Mouse (Mus musculus) C2C12 (cell line): ENCODE results near the gene Fam173a. TPM values are rescaled to one million over a fixed set of nuclear protein-coding genes. Genes with fewer than 3 reads are reported as not detected.
"Not testable (repeated sequence)": the region's sequence is repeated elsewhere in the genome, so short reads cannot be mapped to it uniquely, and the experiment has no call there.

Experiments used
- H3K27me3 ChIP-seq: one replicate; pipeline ENCODE4 v1.6.1; 2011; ENCODE audit not compliant: control insufficient read depth, insufficient read depth, insufficient read length
- H3K36me3 ChIP-seq: one replicate; pipeline ENCODE4 v1.6.1; 2011; ENCODE audit not compliant: control insufficient read depth, insufficient read depth
- H3K4me3 ChIP-seq: one replicate; pipeline ENCODE4 v1.5.1; 2011; ENCODE audit warnings: mild to moderate bottlenecking, control low read depth; ENCODE audit not compliant: poor library complexity, insufficient read depth, severe bottlenecking
- H3K79me2 ChIP-seq: one replicate; pipeline ENCODE4 v1.6.1; 2011; ENCODE audit not compliant: control insufficient read depth, insufficient read depth
- H3K79me3 ChIP-seq: one replicate; pipeline ENCODE4 v1.6.1; 2011; ENCODE audit warnings: low read depth, control low read depth
- H3ac ChIP-seq: one replicate; pipeline ENCODE3; 2011; ENCODE audit warnings: low read depth; ENCODE audit not compliant: control insufficient read depth, insufficient read length
- CEBPB ChIP-seq: IDR thresholded peaks from one replicate; pipeline ENCODE4 v1.6.1; 2011; ENCODE audit warnings: low read depth, mild to moderate bottlenecking, control low read depth, moderate library complexity
- CTCF ChIP-seq: IDR thresholded peaks from one replicate; pipeline ENCODE4 v1.5.1; 2011; ENCODE audit not compliant: control insufficient read depth, insufficient read depth, insufficient read length
- FOSL1 ChIP-seq: IDR thresholded peaks from one replicate; pipeline ENCODE4 v1.8.0; 2011; ENCODE audit warnings: mild to moderate bottlenecking, low read length; ENCODE audit not compliant: poor library complexity, insufficient read depth, severe bottlenecking
- MAX ChIP-seq: IDR thresholded peaks from one replicate; pipeline ENCODE4 v1.6.1; 2011; ENCODE audit warnings: mild to moderate bottlenecking, control low read depth
- MYOD1 ChIP-seq: IDR thresholded peaks from one replicate; pipeline ENCODE4 v1.6.1; 2011; ENCODE audit warnings: low read depth; ENCODE audit not compliant: control insufficient read depth, insufficient read length
- MYOG ChIP-seq: IDR thresholded peaks from one replicate; pipeline ENCODE4 v1.6.1; 2011; ENCODE audit not compliant: control insufficient read depth, insufficient read length; ENCODE audit errors: extremely low read depth
- USF1 ChIP-seq: IDR thresholded peaks from one replicate; pipeline ENCODE4 v1.6.1; 2011; ENCODE audit warnings: low read depth, mild to moderate bottlenecking, control low read depth, moderate library complexity
- polyA plus RNA-seq: library from polyadenylated mRNA; unstranded; fragments of >200 nt; fragmentation: generic; extraction: Trizol; gene quantifications from one replicate; pipeline ENCODE4 v1.2.1, GENCODE M21; 2012; ENCODE audit warnings: missing spikeins

Fam173a gene
- polyA plus RNA-seq, 1 experiment, result 46.0 TPM

DNA sequence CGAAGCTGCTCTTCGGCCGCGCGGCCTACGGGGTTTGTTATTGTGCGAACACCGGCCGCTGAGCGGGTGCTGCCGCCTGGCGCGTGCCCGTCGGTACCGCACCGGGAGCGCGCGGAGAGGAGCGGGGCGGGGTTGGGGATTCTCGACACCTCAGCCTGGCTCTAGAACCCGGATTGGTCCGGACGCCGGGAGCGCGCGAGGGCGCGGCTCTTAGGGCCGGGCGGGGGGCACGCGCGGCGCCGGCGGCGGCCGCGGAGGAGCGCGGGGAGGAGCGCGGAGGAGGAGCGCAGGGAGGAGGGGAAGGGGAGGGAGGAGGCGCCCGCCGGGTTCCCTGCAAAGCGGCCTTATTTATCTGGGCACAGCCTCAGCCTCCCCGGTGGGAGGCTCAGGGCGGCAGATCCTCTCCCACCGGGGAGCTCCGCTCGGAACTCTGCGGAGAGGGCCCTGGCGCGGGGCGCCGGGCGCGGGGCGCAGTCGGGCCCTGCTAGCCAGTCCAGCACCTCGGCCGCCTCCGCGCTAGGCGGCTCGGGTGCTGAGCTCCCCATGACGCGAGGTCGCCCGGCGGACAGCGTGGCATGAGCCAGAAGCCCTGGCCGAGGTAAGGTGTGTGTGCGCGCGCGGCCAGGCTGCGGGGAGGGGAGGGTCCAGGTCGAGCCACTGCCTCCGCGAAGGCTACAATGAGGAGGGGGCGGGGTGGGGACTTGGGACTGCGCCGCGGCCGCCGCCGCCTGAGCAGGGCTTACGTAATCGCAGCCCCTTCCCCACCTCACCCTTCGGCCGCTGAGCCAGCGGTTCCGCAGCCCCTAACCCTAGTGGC lies 16.3 kb upstream of the Fam173a start, which contains the start of gene Fbxl16:
TSS of gene Fbxl16 (plus strand) at position 297 of the 817 bp plus-strand sequence.
- H3K36me3 ChIP-seq, result no peaks in the 10 kb centered on the region
- no peaks in the 10 kb centered on the region for H3K27me3 ChIP-seq
- no peaks in the 10 kb centered on the region for H3K79me3 ChIP-seq
- no peak for TF ChIP-seq CEBPB
- TF ChIP-seq FOSL1, result no peak
- TF ChIP-seq CTCF, result no peak
- no peak for TF ChIP-seq MYOG
- no peak for TF ChIP-seq USF1
- no peak for TF ChIP-seq MAX
- no peak for TF ChIP-seq MYOD1
- H3K4me3 ChIP-seq, result peak within 1 kb of the TSS; percentile 43
- H3ac ChIP-seq, result peak within 1 kb of the TSS; percentile 76
- no peaks in the 10 kb centered on the region for H3K79me2 ChIP-seq

DNA sequence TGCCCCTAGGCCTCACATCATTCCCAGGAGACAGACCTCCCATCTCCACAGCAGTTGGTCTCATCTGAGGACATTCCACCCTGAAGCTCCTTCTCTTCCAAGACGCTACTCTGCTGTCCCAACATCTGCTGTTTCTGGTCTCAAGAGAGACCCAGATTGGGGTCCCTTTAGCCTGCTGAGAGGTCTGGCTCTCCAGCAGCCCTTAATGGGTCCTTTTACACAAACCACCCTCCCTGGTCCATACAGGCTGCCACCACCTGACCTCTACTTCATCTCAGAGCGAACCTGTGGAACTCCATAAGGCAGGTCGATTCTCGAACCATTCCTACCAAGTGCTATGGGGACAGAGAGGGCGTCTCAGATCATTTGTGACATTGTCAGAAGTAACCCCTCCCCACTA lies 15.3 kb upstream of the Fam173a start:
- no peak overlapping the region for H3ac ChIP-seq
- no peaks in the 10 kb centered on the region for H3K79me2 ChIP-seq
- TF ChIP-seq MYOG (no peak), CEBPB (no peak), MAX (no peak), FOSL1 (no peak), USF1 (no peak), CTCF (no peak), MYOD1 (no peak)
- no peaks in the 10 kb centered on the region for H3K27me3 ChIP-seq
- H3K4me3 ChIP-seq, result no peak overlapping the region
- H3K36me3 ChIP-seq, result no peaks in the 10 kb centered on the region
- H3K79me3 ChIP-seq, result no peaks in the 10 kb centered on the region

DNA sequence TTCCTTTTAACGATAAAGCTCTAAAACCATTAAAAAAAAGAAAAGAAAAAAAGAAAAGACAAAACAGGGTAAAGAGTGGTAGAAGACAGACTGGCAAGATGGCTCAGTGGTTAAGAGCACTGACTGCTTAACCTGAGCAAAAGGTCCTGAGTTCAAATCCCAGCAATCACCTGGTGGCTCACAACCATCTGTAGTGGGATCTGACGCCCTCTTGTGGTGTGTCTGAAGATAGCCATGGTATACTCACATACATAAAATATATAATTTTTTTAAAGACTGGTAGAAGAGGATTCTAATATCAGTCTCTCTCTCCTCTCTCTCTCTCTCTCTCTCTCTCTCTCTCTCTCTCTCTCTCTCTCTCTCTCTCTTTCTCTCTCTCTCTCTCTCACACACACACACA lies 14.8 kb upstream of the Fam173a start:
- H3K36me3 ChIP-seq, H3K79me3 ChIP-seq, H3ac ChIP-seq, H3K27me3 ChIP-seq, H3K79me2 ChIP-seq, H3K4me3 ChIP-seq: not testable (repeated sequence)

DNA sequence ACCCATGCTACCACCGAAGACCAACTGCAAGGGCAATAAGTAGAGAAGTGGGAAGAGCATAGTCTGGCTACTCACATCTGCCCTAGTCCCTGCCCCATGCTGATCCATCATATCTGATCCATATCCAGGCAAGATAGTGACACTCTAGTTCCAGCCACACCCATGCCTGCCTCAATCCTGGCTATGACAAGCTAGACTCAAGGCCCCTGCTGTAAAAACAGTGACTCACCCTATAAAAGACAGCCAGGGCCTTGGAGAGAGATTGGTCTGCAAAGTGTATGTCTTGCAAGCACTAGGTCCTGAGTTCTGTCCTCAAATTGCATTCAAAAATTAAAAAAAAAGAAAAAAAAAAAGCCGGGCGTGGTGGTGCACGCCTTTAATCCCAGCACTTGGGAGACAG lies 13.8 kb upstream of the Fam173a start:
- no peak overlapping the region for H3ac ChIP-seq
- H3K4me3 ChIP-seq, result no peak overlapping the region
- H3K79me3 ChIP-seq, result no peaks in the 10 kb centered on the region
- no peaks in the 10 kb centered on the region for H3K27me3 ChIP-seq
- TF ChIP-seq MYOD1, result peak; percentile 42
- TF ChIP-seq CTCF, result no peak
- no peak for TF ChIP-seq CEBPB
- TF ChIP-seq USF1, result no peak
- no peak for TF ChIP-seq MYOG
- TF ChIP-seq MAX, result no peak
- H3K36me3 ChIP-seq, result no peaks in the 10 kb centered on the region
- no peaks in the 10 kb centered on the region for H3K79me2 ChIP-seq

DNA sequence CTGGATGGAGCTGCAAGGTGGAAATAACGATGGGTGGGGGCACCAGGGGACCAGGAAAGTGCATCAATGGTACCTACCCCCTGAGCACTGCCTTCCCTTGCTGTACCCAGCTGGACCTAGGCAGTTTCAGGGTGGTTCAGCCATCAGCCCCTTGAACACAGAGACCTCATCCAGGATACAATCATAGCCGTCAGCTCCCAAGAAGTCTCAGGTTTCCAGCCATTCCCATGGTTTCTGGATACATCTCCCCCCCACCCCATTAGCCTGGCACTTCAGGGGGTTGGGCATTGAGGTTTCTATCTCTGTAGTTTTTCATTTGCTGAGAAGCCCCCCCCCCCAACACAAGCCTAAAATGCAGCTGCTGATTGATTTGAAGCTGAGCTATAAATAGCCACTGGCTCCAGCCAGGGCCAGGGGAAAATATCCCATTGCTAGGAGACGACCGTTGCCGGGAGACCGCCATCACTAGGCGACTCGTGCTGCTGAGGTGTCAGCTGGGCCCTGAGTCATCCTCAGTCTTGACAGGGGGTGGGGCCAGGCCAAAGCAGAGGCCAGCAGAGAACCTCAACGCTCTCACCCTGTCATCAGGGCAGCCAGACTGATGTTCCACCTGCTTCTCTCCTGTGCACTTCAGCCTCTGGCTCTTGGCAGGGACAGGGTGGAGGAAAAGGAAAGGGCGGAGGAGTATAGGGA lies 10.3 kb upstream of the Fam173a start:
- Histone ChIP-seq H3K79me2 (no peaks in the 10 kb centered on the region), H3ac (no peak overlapping the region), H3K4me3 (no peak overlapping the region), H3K27me3 (no peaks in the 10 kb centered on the region), H3K79me3 (no peaks in the 10 kb centered on the region), H3K36me3 (no peaks in the 10 kb centered on the region)
- TF ChIP-seq USF1 (peak; percentile 10), MYOD1 (peak; percentile 44), FOSL1 (peak; percentile 22), MYOG (no peak), CTCF (no peak), CEBPB (no peak), MAX (no peak)

DNA sequence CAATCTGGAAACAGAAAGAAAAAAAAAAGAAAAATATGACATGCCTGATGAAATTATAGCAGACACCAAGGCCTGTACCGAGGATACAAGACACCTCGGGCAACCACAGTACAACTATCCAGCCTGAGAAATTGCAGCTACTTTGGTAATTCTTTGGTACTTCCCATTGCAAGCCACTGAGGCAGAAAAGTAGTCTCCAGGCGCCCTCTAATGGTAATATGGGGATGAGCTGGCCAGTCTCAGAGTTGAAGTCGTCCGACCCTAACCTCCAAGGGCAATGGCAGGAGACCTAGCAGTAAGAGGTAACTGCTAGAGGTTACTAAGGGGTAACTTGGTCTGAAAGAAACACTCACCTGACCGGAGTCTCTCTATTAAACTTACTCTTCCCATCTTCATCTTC lies 8.3 kb upstream of the Fam173a start:
- H3K79me3 ChIP-seq, result no peaks in the 10 kb centered on the region
- H3K4me3 ChIP-seq, result no peak overlapping the region
- TF ChIP-seq CTCF, result peak; percentile 54
- no peak for TF ChIP-seq USF1
- TF ChIP-seq MYOD1, result no peak
- H3ac ChIP-seq, result no peak overlapping the region
- peaks cover 8% of the 10 kb centered on the region for H3K79me2 ChIP-seq
- no peaks in the 10 kb centered on the region for H3K27me3 ChIP-seq
- H3K36me3 ChIP-seq, result no peaks in the 10 kb centered on the region
